Comparison of ENCODE assay signal across 8 mouse cellular contexts in genomic region chr17:56008356-56009087, GRCm38 (mm10). TPM values are rescaled to one million over a fixed set of nuclear protein-coding genes. Genes with fewer than 3 reads are reported as not detected.
DNase-seq lines count a peak whose midpoint lies in the region; ATAC-seq lines count a peak whose summit lies in the region.

No protein-coding gene starts in this region.

- ATAC-seq in megakaryocyte progenitor cell, adult 5-6 weeks (replicated peaks; ENCODE audit: poor library complexity), result peak; percentile 84

- peak; percentile 98 for DNase-seq in adipocyte (ENCODE audit: low spot score)
- peak; percentile 99 for DNase-seq in embryo, embryonic 10 days (ENCODE audit: low spot score)
- peak; percentile 86 for DNase-seq in gastrocnemius, postnatal 10 days
- peak; percentile 96 for DNase-seq in induced T-regulatory cell, adult 2 months (ENCODE audit: low read depth)
- peak; percentile 88 to 97 for DNase-seq in left cerebral cortex, adult 9 months (ENCODE audit: low spot score in 2 of 2)
- peak; percentile 88 for DNase-seq in right cerebral cortex, postnatal 14 days
- peak; percentile 82 to 93 for DNase-seq in urinary bladder, postnatal 36 days (ENCODE audit: low spot score in 2 of 2)

RNA-seq across cellular contexts. Expression of gene Mpnd, which starts 3.0 kb away (rescaled TPM):
- total RNA-seq in gastrocnemius, postnatal 10 days (2021), result 10 to 100 TPM; 31.6 to 36.9 TPM
- total RNA-seq in megakaryocyte progenitor cell, adult 5-6 weeks (2015), result 9.2 and 17.4 TPM in 2 replicates
- total RNA-seq in megakaryocyte progenitor cell, adult 5-6 weeks (2017), result 76.6 and 92.5 TPM in 2 replicates

RNA-seq across cellular contexts. Expression of gene Stap2, which starts 3.1 kb away (rescaled TPM):
- total RNA-seq in gastrocnemius, postnatal 10 days (2021), result 1 to 10 TPM; 4.7 to 8.1 TPM
- total RNA-seq in megakaryocyte progenitor cell, adult 5-6 weeks (2015), result 0.32 TPM in 1 of 2 replicates, not detected in the other
- total RNA-seq in megakaryocyte progenitor cell, adult 5-6 weeks (2017), result not detected in 2 replicates

RNA-seq across cellular contexts. Expression of gene Fsd1, which starts 22.2 kb away (rescaled TPM):
- 1 to 10 TPM in 1 of 2 experiments, under 1 TPM in 1; 0.49 to 1.0 TPM for total RNA-seq in gastrocnemius, postnatal 10 days (2021)
- total RNA-seq in megakaryocyte progenitor cell, adult 5-6 weeks (2015), result not detected in 2 replicates
- not detected in 2 replicates for total RNA-seq in megakaryocyte progenitor cell, adult 5-6 weeks (2017)

RNA-seq across cellular contexts. Expression of gene Sh3gl1, which starts 27.9 kb away (rescaled TPM):
- 10 to 100 TPM; 25.7 to 35.0 TPM for total RNA-seq in gastrocnemius, postnatal 10 days (2021)
- total RNA-seq in megakaryocyte progenitor cell, adult 5-6 weeks (2015), result 19.1 TPM in 2 replicates
- total RNA-seq in megakaryocyte progenitor cell, adult 5-6 weeks (2017), result 22.1 and 25.0 TPM in 2 replicates

RNA-seq across cellular contexts. Expression of gene Chaf1a, which starts 31.7 kb away (rescaled TPM):
- 1 to 10 TPM; 3.6 to 8.7 TPM for total RNA-seq in gastrocnemius, postnatal 10 days (2021)
- 15.5 and 16.7 TPM in 2 replicates for total RNA-seq in megakaryocyte progenitor cell, adult 5-6 weeks (2015)
- 32.3 and 33.9 TPM in 2 replicates for total RNA-seq in megakaryocyte progenitor cell, adult 5-6 weeks (2017)

Comparison
In these comparisons a context has a peak if more than half of its experiments do, and no peak if none do; other contexts are left out.
1. Peak in every context shown above with its lines: DNase-seq and ATAC-seq.
2. RNA of gene Stap2, which starts 3.1 kb away (total RNA-seq): 4.7 to 8.1 TPM in gastrocnemius, postnatal 10 days; 0.32 TPM in megakaryocyte progenitor cell, adult 5-6 weeks; every median in the first group is over 4 times any median in the second.